Mouse (Mus musculus): ENCODE measurements at regions not wholly inside any gene's neighbourhood (a gene's known extent, or its start where the extent isn't known, plus 50 kb on each side); places are given as distances from the start of the nearest gene placed in this dataset.

- H3K4me3 ChIP-seq (ENCODE audit: insufficient read depth, low read length) = no peak overlapping the region
- TF ChIP-seq POLR2A (IDR thresholded peaks at IDR 0.05; ENCODE audit: borderline replicate concordance, low read depth, low read length) (no peak), CTCF (IDR thresholded peaks at IDR 0.05; ENCODE audit: low read depth, low read length) (no peak)
- H3K4me1 ChIP-seq (ENCODE audit: control insufficient read depth, insufficient read depth, low read length) = no peaks in the 10 kb centered on the region
- H3K27ac ChIP-seq (ENCODE audit: insufficient read depth, low read depth, low read length) = no peak overlapping the region
Measured at GRCm38 (mm10) chr3:39220011-39220706, 333.4 kb downstream of the Fat4 start.

GRCm38 (mm10) chr3:39220707-39221034 lies 333.9 kb downstream of the Fat4 start:
- TF ChIP-seq POLR2A (IDR thresholded peaks at IDR 0.05; ENCODE audit: borderline replicate concordance, low read depth, low read length) (no peak), CTCF (IDR thresholded peaks at IDR 0.05; ENCODE audit: low read depth, low read length) (no peak)
- no peak overlapping the region for H3K4me3 ChIP-seq (ENCODE audit: insufficient read depth, low read length)
- no peaks in the 10 kb centered on the region for H3K4me1 ChIP-seq (ENCODE audit: control insufficient read depth, insufficient read depth, low read length)
- no peak overlapping the region for H3K27ac ChIP-seq (ENCODE audit: insufficient read depth, low read depth, low read length)

- Histone ChIP-seq H3K27ac (ENCODE audit: insufficient read depth, low read depth, low read length) (no peak overlapping the region), H3K4me3 (ENCODE audit: insufficient read depth, low read length) (no peak overlapping the region), H3K4me1 (ENCODE audit: control insufficient read depth, insufficient read depth, low read length) (no peaks in the 10 kb centered on the region)
- TF ChIP-seq POLR2A (IDR thresholded peaks at IDR 0.05; ENCODE audit: borderline replicate concordance, low read depth, low read length) (no peak), CTCF (IDR thresholded peaks at IDR 0.05; ENCODE audit: low read depth, low read length) (no peak)
Measured at GRCm38 (mm10) chr3:39222059-39222458, 335.3 kb downstream of the Fat4 start.

- Histone ChIP-seq H3K27ac (ENCODE audit: insufficient read depth, low read depth, low read length) (no peak overlapping the region), H3K4me3 (ENCODE audit: insufficient read depth, low read length) (no peak overlapping the region), H3K4me1 (ENCODE audit: control insufficient read depth, insufficient read depth, low read length) (no peaks in the 10 kb centered on the region)
- TF ChIP-seq POLR2A (IDR thresholded peaks at IDR 0.05; ENCODE audit: borderline replicate concordance, low read depth, low read length) (no peak), CTCF (IDR thresholded peaks at IDR 0.05; ENCODE audit: low read depth, low read length) (no peak)
Measured at GRCm38 (mm10) chr3:39234921-39235320, 348.2 kb downstream of the Fat4 start.

- no peak for TF ChIP-seq POLR2A (IDR thresholded peaks at IDR 0.05; ENCODE audit: borderline replicate concordance, low read depth, low read length)
- no peak for TF ChIP-seq CTCF (IDR thresholded peaks at IDR 0.05; ENCODE audit: low read depth, low read length)
- Histone ChIP-seq H3K4me3 (ENCODE audit: insufficient read depth, low read length) (no peak overlapping the region), H3K4me1 (ENCODE audit: control insufficient read depth, insufficient read depth, low read length) (no peaks in the 10 kb centered on the region), H3K27ac (ENCODE audit: insufficient read depth, low read depth, low read length) (no peak overlapping the region)
Measured at GRCm38 (mm10) chr3:39248712-39249111, 362.0 kb downstream of the Fat4 start.

- Histone ChIP-seq H3K27ac (ENCODE audit: insufficient read depth, low read depth, low read length) (no peak overlapping the region), H3K4me1 (ENCODE audit: control insufficient read depth, insufficient read depth, low read length) (no peaks in the 10 kb centered on the region), H3K4me3 (ENCODE audit: insufficient read depth, low read length) (no peak overlapping the region)
- TF ChIP-seq CTCF (IDR thresholded peaks at IDR 0.05; ENCODE audit: low read depth, low read length) (no peak), POLR2A (IDR thresholded peaks at IDR 0.05; ENCODE audit: borderline replicate concordance, low read depth, low read length) (no peak)
Measured at GRCm38 (mm10) chr3:39249224-39249892, 362.6 kb downstream of the Fat4 start.

- no peak overlapping the region for H3K27ac ChIP-seq (ENCODE audit: insufficient read depth, low read depth, low read length)
- H3K4me1 ChIP-seq (ENCODE audit: control insufficient read depth, insufficient read depth, low read length) = no peaks in the 10 kb centered on the region
- H3K4me3 ChIP-seq (ENCODE audit: insufficient read depth, low read length) = no peak overlapping the region
- TF ChIP-seq CTCF (IDR thresholded peaks at IDR 0.05; ENCODE audit: low read depth, low read length) (no peak), POLR2A (IDR thresholded peaks at IDR 0.05; ENCODE audit: borderline replicate concordance, low read depth, low read length) (no peak)
Measured at GRCm38 (mm10) chr3:39253076-39253475, 366.3 kb downstream of the Fat4 start.

- Histone ChIP-seq H3K27ac (ENCODE audit: insufficient read depth, low read depth, low read length) (no peak overlapping the region), H3K4me1 (ENCODE audit: control insufficient read depth, insufficient read depth, low read length) (peaks cover 13% of the 10 kb centered on the region), H3K4me3 (ENCODE audit: insufficient read depth, low read length) (no peak overlapping the region)
- TF ChIP-seq POLR2A (IDR thresholded peaks at IDR 0.05; ENCODE audit: borderline replicate concordance, low read depth, low read length) = no peak
- no peak for TF ChIP-seq CTCF (IDR thresholded peaks at IDR 0.05; ENCODE audit: low read depth, low read length)
Measured at GRCm38 (mm10) chr3:39264671-39265430, 378.1 kb downstream of the Fat4 start.

GRCm38 (mm10) chr3:39265606-39266005 lies 378.9 kb downstream of the Fat4 start:
- Histone ChIP-seq H3K4me1 (ENCODE audit: control insufficient read depth, insufficient read depth, low read length) (peaks cover 16% of the 10 kb centered on the region), H3K4me3 (ENCODE audit: insufficient read depth, low read length) (no peak overlapping the region), H3K27ac (ENCODE audit: insufficient read depth, low read depth, low read length) (no peak overlapping the region)
- TF ChIP-seq CTCF (IDR thresholded peaks at IDR 0.05; ENCODE audit: low read depth, low read length) (no peak), POLR2A (IDR thresholded peaks at IDR 0.05; ENCODE audit: borderline replicate concordance, low read depth, low read length) (no peak)

- Histone ChIP-seq H3K4me1 (ENCODE audit: control insufficient read depth, insufficient read depth, low read length) (peaks cover 20% of the 10 kb centered on the region), H3K4me3 (ENCODE audit: insufficient read depth, low read length) (peak overlapping the region; percentile 56), H3K27ac (ENCODE audit: insufficient read depth, low read depth, low read length) (peak overlapping the region; percentile 89)
- TF ChIP-seq POLR2A (IDR thresholded peaks at IDR 0.05; ENCODE audit: borderline replicate concordance, low read depth, low read length) = no peak
- no peak for TF ChIP-seq CTCF (IDR thresholded peaks at IDR 0.05; ENCODE audit: low read depth, low read length)
Measured at GRCm38 (mm10) chr3:39269388-39269787, 382.6 kb downstream of the Fat4 start.
